Mouse (Mus musculus): ENCODE data around the gene Hrg. TPM values are rescaled to one million over a fixed set of nuclear protein-coding genes. Genes with fewer than 3 reads are reported as not detected.
"Not testable (repeated sequence)": the region's sequence is repeated elsewhere in the genome, so short reads cannot be mapped to it uniquely, and the experiment has no call there.

Gene Hrg
- total and polyA plus RNA-seq, 3 experiments = not detected

GRCm38 (mm10) chr16:22939120-22939695 lies 11.7 kb upstream of the Hrg start:
- no peak for TF ChIP-seq MAFK (IDR thresholded peaks at IDR 0.05; ENCODE audit: borderline replicate concordance, low read depth, low read length)
- no peak for TF ChIP-seq GABPA (IDR thresholded peaks at IDR 0.05; ENCODE audit: low read depth, low read length)
- Histone ChIP-seq H3K9me3 (replicated peaks; ENCODE audit: insufficient read depth, low read length) (no peaks in the 10 kb centered on the region), H3K27ac (ENCODE audit: control insufficient read depth, low read depth, low read length) (no peak overlapping the region), H3K4me1 (ENCODE audit: control insufficient read depth in 1 of 2, insufficient read depth in 2 of 2, low read length in 2 of 2) (no peaks in the 10 kb centered on the region), H3K9ac (ENCODE audit: control insufficient read depth, low read depth, low read length, poor library complexity, severe bottlenecking) (no peak overlapping the region), H3K27me3 (ENCODE audit: control insufficient read depth in 1 of 2, insufficient read depth in 2 of 2, low read length in 2 of 2) (no peaks in the 10 kb centered on the region; a peak in 2 of 4 replicates), H3K4me3 (ENCODE audit: control insufficient read depth in 1 of 2, insufficient read depth in 1 of 2, low read depth in 2 of 2, low read length in 2 of 2) (no peak overlapping the region), H3K36me3 (ENCODE audit: control insufficient read depth in 1 of 2, insufficient read depth in 2 of 2, low read length in 2 of 2) (no peaks in the 10 kb centered on the region), H3K79me2 (ENCODE audit: control insufficient read depth, insufficient read depth, low read length, poor library complexity) (no peaks in the 10 kb centered on the region)
- DNase-seq (ENCODE audit: low read depth, low spot score) = no peak

GRCm38 (mm10) chr16:22941825-22942476 lies 8.9 kb upstream of the Hrg start:
- H3K36me3 ChIP-seq (ENCODE audit: control insufficient read depth in 1 of 2, insufficient read depth in 2 of 2, low read length in 2 of 2); DNase-seq (ENCODE audit: low read depth, low spot score); H3K9ac ChIP-seq (ENCODE audit: control insufficient read depth, low read depth, low read length, poor library complexity, severe bottlenecking); H3K4me1 ChIP-seq (ENCODE audit: control insufficient read depth in 1 of 2, insufficient read depth in 2 of 2, low read length in 2 of 2); H3K9me3 ChIP-seq (replicated peaks; ENCODE audit: insufficient read depth, low read length); H3K4me3 ChIP-seq (ENCODE audit: control insufficient read depth in 1 of 2, insufficient read depth in 1 of 2, low read depth in 2 of 2, low read length in 2 of 2); H3K27ac ChIP-seq (ENCODE audit: control insufficient read depth, low read depth, low read length); H3K27me3 ChIP-seq (ENCODE audit: control insufficient read depth in 1 of 2, insufficient read depth in 2 of 2, low read length in 2 of 2); H3K79me2 ChIP-seq (ENCODE audit: control insufficient read depth, insufficient read depth, low read length, poor library complexity): not testable (repeated sequence)

GRCm38 (mm10) chr16:22947371-22947770 lies 3.5 kb upstream of the Hrg start:
- no peak for DNase-seq (ENCODE audit: low read depth, low spot score)
- Histone ChIP-seq H3K4me1 (ENCODE audit: control insufficient read depth in 1 of 2, insufficient read depth in 2 of 2, low read length in 2 of 2) (no peaks in the 10 kb centered on the region), H3K9ac (ENCODE audit: control insufficient read depth, low read depth, low read length, poor library complexity, severe bottlenecking) (no peak overlapping the region), H3K9me3 (replicated peaks; ENCODE audit: insufficient read depth, low read length) (no peaks in the 10 kb centered on the region), H3K36me3 (ENCODE audit: control insufficient read depth in 1 of 2, insufficient read depth in 2 of 2, low read length in 2 of 2) (no peaks in the 10 kb centered on the region), H3K27ac (ENCODE audit: control insufficient read depth, low read depth, low read length) (no peak overlapping the region), H3K27me3 (ENCODE audit: control insufficient read depth in 1 of 2, insufficient read depth in 2 of 2, low read length in 2 of 2) (no peaks in the 10 kb centered on the region), H3K4me3 (ENCODE audit: control insufficient read depth in 1 of 2, insufficient read depth in 1 of 2, low read depth in 2 of 2, low read length in 2 of 2) (no peak overlapping the region), H3K79me2 (ENCODE audit: control insufficient read depth, insufficient read depth, low read length, poor library complexity) (no peaks in the 10 kb centered on the region)
- TF ChIP-seq TCF12 (IDR thresholded peaks at IDR 0.05; ENCODE audit: low read depth, low read length) (no peak), MAFK (IDR thresholded peaks at IDR 0.05; ENCODE audit: borderline replicate concordance, low read depth, low read length) (no peak), ZKSCAN1 (IDR thresholded peaks at IDR 0.05; ENCODE audit: low read depth, low read length) (no peak), POLR2AphosphoS2 (IDR thresholded peaks at IDR 0.05; ENCODE audit: low read length) (no peak), E2F4 (IDR thresholded peaks at IDR 0.05; ENCODE audit: borderline replicate concordance, low read depth, low read length) (no peak), JUND (IDR thresholded peaks at IDR 0.05; ENCODE audit: low read depth, low read length) (no peak), CTCF (IDR thresholded peaks at IDR 0.05 in 2 of 3, conservative IDR thresholded peaks at IDR 0.05 in 1 of 3; ENCODE audit: control insufficient read depth in 1 of 3, insufficient read depth in 1 of 3, low read depth in 2 of 3, low read length in 3 of 3, poor library complexity in 1 of 3, severe bottlenecking in 1 of 3) (no peak), MYB (IDR thresholded peaks at IDR 0.05; ENCODE audit: low read depth, low read length) (no peak), CHD2 (IDR thresholded peaks at IDR 0.05; ENCODE audit: low read length) (no peak), ZNF384 (IDR thresholded peaks at IDR 0.05; ENCODE audit: low read depth, low read length) (no peak), USF2 (IDR thresholded peaks at IDR 0.05; ENCODE audit: borderline replicate concordance in 1 of 2, insufficient read depth in 1 of 2, low read depth in 1 of 2, low read length in 2 of 2) (no peak), USF1 (IDR thresholded peaks at IDR 0.05; ENCODE audit: low read depth, low read length) (no peak), GABPA (IDR thresholded peaks at IDR 0.05; ENCODE audit: low read depth, low read length) (no peak), CHD1 (IDR thresholded peaks at IDR 0.05; ENCODE audit: low read depth, low read length) (no peak), MEF2A (IDR thresholded peaks at IDR 0.05; ENCODE audit: extremely low read depth, insufficient replicate concordance, low read depth, low read length, poor library complexity, severe bottlenecking) (no peak), UBTF (IDR thresholded peaks at IDR 0.05; ENCODE audit: borderline replicate concordance, insufficient read depth, low read depth, low read length) (no peak)
